Mouse (Mus musculus): ENCODE measurements around the gene Wee1. TPM values are rescaled to one million over a fixed set of nuclear protein-coding genes. Genes with fewer than 3 reads are reported as not detected.

Wee1 gene
- polyA plus RNA-seq, 1 experiment from 2014 or later = 35.7 TPM

GRCm38 (mm10) chr7:110164103-110164681 is 42.3 kb downstream of the Wee1 start:
- H3K9ac ChIP-seq (ENCODE audit: low read depth, low read length) = peak overlapping the region; percentile 73
- peak; percentile 88 for ATAC-seq (ENCODE audit: low FRiP score, low TSS enrichment)
- peak overlapping the region; percentile 94 for H3K27ac ChIP-seq (ENCODE audit: low read depth, low read length)
- no peaks in the 10 kb centered on the region for H3K27me3 ChIP-seq (ENCODE audit: control insufficient read depth, insufficient read depth, low read length)
- H3K4me2 ChIP-seq (replicated peaks; ENCODE audit: low read depth, low read length) = peak overlapping the region; percentile 93
- under 1% methylated on average over 24 of the region's 24 CpGs for WGBS
- no peaks in the 10 kb centered on the region for H3K4me1 ChIP-seq (ENCODE audit: control insufficient read depth, insufficient read depth, low read length)
- H3K36me3 ChIP-seq (ENCODE audit: control insufficient read depth, insufficient read depth, low read length) = no peaks in the 10 kb centered on the region
- no peaks in the 10 kb centered on the region for H3K9me3 ChIP-seq (ENCODE audit: control insufficient read depth, low read length)
- peak overlapping the region; percentile 56 for H3K4me3 ChIP-seq (ENCODE audit: low read length)

DNA sequence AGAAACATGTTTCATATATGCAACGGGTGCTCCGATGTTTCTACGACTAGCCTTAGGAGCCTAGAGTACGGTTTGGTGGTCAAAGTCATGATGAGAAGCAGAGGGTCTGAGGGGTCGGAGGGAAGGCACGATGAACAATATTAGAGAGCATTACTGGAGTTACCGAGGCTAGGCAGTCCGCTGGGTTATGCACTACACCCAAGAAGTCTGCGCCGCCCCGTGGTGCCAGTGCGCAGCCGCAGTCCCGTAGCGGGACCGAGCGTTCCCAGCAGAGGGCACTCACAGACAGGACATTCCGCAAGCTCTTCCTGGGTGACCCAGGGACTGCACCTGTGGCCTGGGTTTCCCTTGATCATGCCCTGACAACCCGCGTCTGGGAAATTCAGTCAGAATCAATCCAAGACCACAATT is 42.9 kb downstream of the Wee1 start:
- ATAC-seq (ENCODE audit: low FRiP score, low TSS enrichment) = peak; percentile 95
- H3K9ac ChIP-seq (ENCODE audit: low read depth, low read length) = peak overlapping the region; percentile 73
- no peaks in the 10 kb centered on the region for H3K36me3 ChIP-seq (ENCODE audit: control insufficient read depth, insufficient read depth, low read length)
- peak overlapping the region; percentile 93 for H3K4me2 ChIP-seq (replicated peaks; ENCODE audit: low read depth, low read length)
- H3K27me3 ChIP-seq (ENCODE audit: control insufficient read depth, insufficient read depth, low read length) = no peaks in the 10 kb centered on the region
- no peaks in the 10 kb centered on the region for H3K4me1 ChIP-seq (ENCODE audit: control insufficient read depth, insufficient read depth, low read length)
- peak overlapping the region; percentile 94 for H3K27ac ChIP-seq (ENCODE audit: low read depth, low read length)
- peak overlapping the region; percentile 56 for H3K4me3 ChIP-seq (ENCODE audit: low read length)
- H3K9me3 ChIP-seq (ENCODE audit: control insufficient read depth, low read length) = no peaks in the 10 kb centered on the region
- under 1% methylated on average over 20 of the region's 20 CpGs for WGBS

DNA sequence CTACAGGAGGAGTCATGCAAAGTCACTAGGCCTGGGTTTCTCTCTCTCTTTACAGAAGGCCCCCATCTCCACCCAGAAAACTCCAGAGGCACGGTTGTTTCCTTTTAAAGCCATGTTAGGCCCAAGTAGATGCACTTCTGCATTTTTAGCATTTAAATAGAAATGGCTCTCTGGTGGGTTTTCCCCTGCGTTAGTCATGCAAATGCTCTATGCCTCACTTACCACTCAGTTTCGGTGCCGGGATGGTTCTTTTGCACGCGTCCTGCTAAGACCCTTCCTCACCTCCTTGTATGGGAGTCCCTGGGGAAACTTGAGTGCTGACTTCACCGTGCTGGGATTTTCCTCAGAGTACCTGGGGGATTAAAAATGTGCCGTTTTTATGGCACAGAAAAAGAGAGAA is 44.4 kb downstream of the Wee1 start:
- no peak for ATAC-seq (ENCODE audit: low FRiP score, low TSS enrichment)
- WGBS = 63% methylated on average over 8 of the region's 8 CpGs

DNA sequence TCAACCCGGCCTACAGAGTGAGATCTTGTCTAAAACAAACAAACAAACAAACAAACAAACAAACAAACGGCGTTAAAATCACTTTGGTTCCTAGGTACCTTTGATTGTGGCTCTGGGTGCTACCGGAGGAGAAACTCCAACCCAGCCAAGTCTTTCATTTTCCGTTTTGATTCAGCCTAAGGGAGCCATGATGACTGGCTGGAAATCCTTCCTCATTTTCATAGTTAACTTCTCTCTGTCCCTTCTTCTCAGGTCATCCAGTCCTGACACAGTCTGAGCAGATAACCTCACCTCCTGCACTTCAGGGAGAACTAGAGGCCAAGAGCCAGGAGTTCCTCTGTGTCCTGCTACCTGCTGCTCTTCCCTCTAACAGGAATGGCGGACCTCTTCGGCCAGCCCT is 57.4 kb downstream of the Wee1 start:
- H3K27ac ChIP-seq (ENCODE audit: low read depth, low read length) = no peak overlapping the region
- no peaks in the 10 kb centered on the region for H3K9me3 ChIP-seq (ENCODE audit: control insufficient read depth, low read length)
- H3K9ac ChIP-seq (ENCODE audit: low read depth, low read length) = no peak overlapping the region
- ATAC-seq (ENCODE audit: low FRiP score, low TSS enrichment) = no peak
- H3K27me3 ChIP-seq (ENCODE audit: control insufficient read depth, insufficient read depth, low read length) = no peaks in the 10 kb centered on the region
- no peaks in the 10 kb centered on the region for H3K4me1 ChIP-seq (ENCODE audit: control insufficient read depth, insufficient read depth, low read length)
- H3K4me2 ChIP-seq (replicated peaks; ENCODE audit: low read depth, low read length) = no peak overlapping the region
- no peaks in the 10 kb centered on the region for H3K36me3 ChIP-seq (ENCODE audit: control insufficient read depth, insufficient read depth, low read length)
- WGBS = 94% methylated on average over 7 of the region's 7 CpGs
- no peak overlapping the region for H3K4me3 ChIP-seq (ENCODE audit: low read length)

More for the DNA sequence above, 44.4 kb downstream of the Wee1 start:
- H3K4me2 ChIP-seq (replicated peaks; ENCODE audit: low read depth, low read length) = no peak overlapping the region
- H3K4me1 ChIP-seq (ENCODE audit: control insufficient read depth, insufficient read depth, low read length) = no peaks in the 10 kb centered on the region
- H3K27me3 ChIP-seq (ENCODE audit: control insufficient read depth, insufficient read depth, low read length) = no peaks in the 10 kb centered on the region
- no peak overlapping the region for H3K4me3 ChIP-seq (ENCODE audit: low read length)
- no peak overlapping the region for H3K9ac ChIP-seq (ENCODE audit: low read depth, low read length)
- H3K27ac ChIP-seq (ENCODE audit: low read depth, low read length) = no peak overlapping the region
- no peaks in the 10 kb centered on the region for H3K9me3 ChIP-seq (ENCODE audit: control insufficient read depth, low read length)
- H3K36me3 ChIP-seq (ENCODE audit: control insufficient read depth, insufficient read depth, low read length) = no peaks in the 10 kb centered on the region

- Histone ChIP-seq H3K4me3 (ENCODE audit: low read length) (no peak overlapping the region), H3K27me3 (ENCODE audit: control insufficient read depth, insufficient read depth, low read length) (no peaks in the 10 kb centered on the region), H3K36me3 (ENCODE audit: control insufficient read depth, insufficient read depth, low read length) (no peaks in the 10 kb centered on the region), H3K27ac (ENCODE audit: low read depth, low read length) (no peak overlapping the region), H3K9ac (ENCODE audit: low read depth, low read length) (no peak overlapping the region), H3K4me2 (replicated peaks; ENCODE audit: low read depth, low read length) (no peak overlapping the region), H3K4me1 (ENCODE audit: control insufficient read depth, insufficient read depth, low read length) (no peaks in the 10 kb centered on the region), H3K9me3 (ENCODE audit: control insufficient read depth, low read length) (no peaks in the 10 kb centered on the region)
- ATAC-seq (ENCODE audit: low FRiP score, low TSS enrichment) = no peak
These were observed 58.8 kb downstream of the Wee1 start for GRCm38 (mm10) chr7:110180613-110181012.

DNA sequence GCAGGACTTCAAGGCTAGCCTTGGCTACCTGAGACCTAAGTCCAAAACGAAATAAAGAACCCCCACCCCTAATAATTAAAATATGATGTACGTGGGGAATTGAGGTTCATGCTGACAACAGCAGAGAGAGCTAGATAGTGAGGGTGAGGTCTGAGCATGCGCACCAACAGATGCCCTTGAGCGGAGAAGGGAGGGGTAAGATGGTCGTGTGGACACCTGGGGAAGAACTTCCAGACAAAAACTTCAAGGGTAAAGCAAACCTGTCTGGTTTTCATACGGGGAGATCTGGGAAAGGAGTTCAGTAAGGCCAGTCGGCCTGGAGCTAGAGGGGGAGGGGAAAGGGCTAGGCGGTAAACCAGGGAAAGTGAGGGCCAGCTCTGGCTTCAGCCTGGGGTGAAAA is 59.6 kb downstream of the Wee1 start:
- H3K27ac ChIP-seq (ENCODE audit: low read depth, low read length) = no peak overlapping the region
- no peaks in the 10 kb centered on the region for H3K27me3 ChIP-seq (ENCODE audit: control insufficient read depth, insufficient read depth, low read length)
- no peaks in the 10 kb centered on the region for H3K36me3 ChIP-seq (ENCODE audit: control insufficient read depth, insufficient read depth, low read length)
- no peak overlapping the region for H3K4me3 ChIP-seq (ENCODE audit: low read length)
- no peaks in the 10 kb centered on the region for H3K9me3 ChIP-seq (ENCODE audit: control insufficient read depth, low read length)
- ATAC-seq (ENCODE audit: low FRiP score, low TSS enrichment) = no peak
- no peak overlapping the region for H3K9ac ChIP-seq (ENCODE audit: low read depth, low read length)
- no peak overlapping the region for H3K4me2 ChIP-seq (replicated peaks; ENCODE audit: low read depth, low read length)
- 64% methylated on average over 8 of the region's 8 CpGs for WGBS
- no peaks in the 10 kb centered on the region for H3K4me1 ChIP-seq (ENCODE audit: control insufficient read depth, insufficient read depth, low read length)

DNA sequence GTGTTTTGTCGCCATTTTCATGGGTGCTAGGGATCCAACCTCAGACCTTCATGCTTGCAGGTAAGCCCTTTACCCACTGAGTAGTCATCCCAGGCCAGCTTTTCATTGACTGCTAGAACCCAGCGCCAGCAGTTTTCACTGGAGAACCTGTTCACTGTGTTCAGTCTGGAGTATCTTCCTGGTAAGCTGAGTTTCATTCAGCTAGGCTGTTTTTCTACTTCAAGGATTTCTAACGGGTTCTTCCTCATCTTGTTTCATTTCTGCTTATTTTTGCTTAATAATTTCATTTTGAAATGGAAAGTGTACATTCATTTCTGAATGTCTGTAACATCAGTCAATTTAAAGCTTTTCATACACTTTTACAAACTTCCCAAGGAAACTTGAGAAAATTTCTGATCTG is 62.8 kb downstream of the Wee1 start:
- Histone ChIP-seq H3K4me2 (replicated peaks; ENCODE audit: low read depth, low read length) (no peak overlapping the region), H3K9ac (ENCODE audit: low read depth, low read length) (no peak overlapping the region), H3K4me1 (ENCODE audit: control insufficient read depth, insufficient read depth, low read length) (no peaks in the 10 kb centered on the region), H3K9me3 (ENCODE audit: control insufficient read depth, low read length) (no peaks in the 10 kb centered on the region), H3K27ac (ENCODE audit: low read depth, low read length) (no peak overlapping the region), H3K36me3 (ENCODE audit: control insufficient read depth, insufficient read depth, low read length) (no peaks in the 10 kb centered on the region), H3K27me3 (ENCODE audit: control insufficient read depth, insufficient read depth, low read length) (no peaks in the 10 kb centered on the region), H3K4me3 (ENCODE audit: low read length) (no peak overlapping the region)
- 81% methylated on average over 3 of the region's 3 CpGs for WGBS
- no peak for ATAC-seq (ENCODE audit: low FRiP score, low TSS enrichment)

- Histone ChIP-seq H3K4me1 (ENCODE audit: control insufficient read depth, insufficient read depth, low read length) (0 out of 2 replicates have a peak, but pooled peaks cover 4% of the 10 kb centered on the region), H3K27ac (ENCODE audit: low read depth, low read length) (peak overlapping the region; percentile 67; the same call in 1 of the 2 replicates), H3K36me3 (ENCODE audit: control insufficient read depth, insufficient read depth, low read length) (no peaks in the 10 kb centered on the region), H3K9ac (ENCODE audit: low read depth, low read length) (no peak overlapping the region), H3K4me2 (replicated peaks; ENCODE audit: low read depth, low read length) (no peak overlapping the region), H3K27me3 (ENCODE audit: control insufficient read depth, insufficient read depth, low read length) (no peaks in the 10 kb centered on the region), H3K4me3 (ENCODE audit: low read length) (no peak overlapping the region), H3K9me3 (ENCODE audit: control insufficient read depth, low read length) (no peaks in the 10 kb centered on the region)
- peak; percentile 49; the same call in 1 of the 2 replicates for ATAC-seq (ENCODE audit: low FRiP score, low TSS enrichment)
- 36% methylated on average over 7 of the region's 7 CpGs for WGBS
These were observed 68.1 kb downstream of the Wee1 start for GRCm38 (mm10) chr7:110189951-110190350.
